Mouse (Mus musculus) ES-Bruce4 (cell line): ENCODE results near the gene Ptpn13. TPM values are rescaled to one million over a fixed set of nuclear protein-coding genes. Genes with fewer than 3 reads are reported as not detected.

Experiments used
- H3K27ac ChIP-seq: 2 replicates; pipeline ENCODE4 v1.5.1; 2012; ENCODE audit warnings: low read length, inconsistent platforms; ENCODE audit not compliant: insufficient read depth
- H3K27me3 ChIP-seq: 2 replicates; pipeline ENCODE4 v1.6.1; 2012; ENCODE audit warnings: mild to moderate bottlenecking, low read length, inconsistent platforms; ENCODE audit not compliant: control insufficient read depth, poor library complexity, insufficient read depth, severe bottlenecking
- H3K36me3 ChIP-seq: 2 replicates; pipeline ENCODE4 v1.6.1; 2012; ENCODE audit warnings: inconsistent platforms, mild to moderate bottlenecking, low read length, moderate library complexity; ENCODE audit not compliant: control insufficient read depth, poor library complexity, insufficient read depth, severe bottlenecking
- H3K4me1 ChIP-seq: one replicate; pipeline ENCODE4 v1.8.1; 2011; ENCODE audit warnings: low read length; ENCODE audit not compliant: control insufficient read depth, insufficient read depth
- H3K4me3 ChIP-seq: 2 replicates; pipeline ENCODE4 v1.5.1; 2011; ENCODE audit warnings: low read depth, mild to moderate bottlenecking, low read length
- H3K9ac ChIP-seq: 2 replicates; pipeline ENCODE4 v1.6.1; 2012; ENCODE audit warnings: low read depth, mild to moderate bottlenecking, inconsistent platforms; ENCODE audit not compliant: poor library complexity, severe bottlenecking
- H3K9me3 ChIP-seq: replicated peaks from 2 replicates; pipeline ENCODE4 v1.6.1; 2012; ENCODE audit warnings: mild to moderate bottlenecking, low read length, inconsistent platforms; ENCODE audit not compliant: control insufficient read depth, poor library complexity, insufficient read depth, severe bottlenecking
- CTCF ChIP-seq: IDR thresholded peaks from one replicate; pipeline ENCODE4 v1.8.1; 2011; ENCODE audit warnings: low read depth, low read length
- EP300 ChIP-seq: IDR thresholded peaks from 2 replicates; pipeline ENCODE4 v1.6.1; 2011; ENCODE audit warnings: low read depth, low read length; ENCODE audit not compliant: insufficient read depth
- POLR2A ChIP-seq: IDR thresholded peaks from one replicate; pipeline ENCODE4 v1.8.1; 2011; ENCODE audit warnings: low read length; ENCODE audit not compliant: insufficient read depth
- polyA plus RNA-seq: library from polyadenylated mRNA; stranded (reverse); fragments of >200 nt; gene quantifications from 2 replicates; pipeline ENCODE4 v1.2.4, GENCODE M21; 2011; ENCODE audit warnings: low read depth; ENCODE audit not compliant: missing spikeins, insufficient read depth, insufficient read length

Ptpn13 gene
- polyA plus RNA-seq, 1 experiment = 26.5 TPM

- Histone ChIP-seq H3K4me1 (no peaks in the 10 kb centered on the region), H3K4me3 (no peak within 1 kb of the TSS), H3K9me3 (no peaks in the 10 kb centered on the region), H3K27ac (no peak within 1 kb of the TSS), H3K36me3 (no peaks in the 10 kb centered on the region), H3K9ac (no peak within 1 kb of the TSS), H3K27me3 (no peaks in the 10 kb centered on the region)
- TF ChIP-seq EP300 = no peak
Measured at GRCm38 (mm10) chr5:103629111-103629764, 204.2 kb downstream of the Ptpn13 start, which contains the start of gene Slc10a6. TSS of gene Slc10a6 (minus strand) at chr5:103629403.

- Histone ChIP-seq H3K9me3 (no peaks in the 10 kb centered on the region), H3K4me1 (no peaks in the 10 kb centered on the region), H3K4me3 (no peak overlapping the region), H3K27me3 (no peaks in the 10 kb centered on the region), H3K36me3 (no peaks in the 10 kb centered on the region), H3K9ac (no peak overlapping the region), H3K27ac (no peak overlapping the region)
- TF ChIP-seq CTCF (no peak), EP300 (no peak), POLR2A (no peak)
Measured at GRCm38 (mm10) chr5:103629854-103630580, 205.0 kb downstream of the Ptpn13 start.

GRCm38 (mm10) chr5:103637162-103637561, 212.2 kb downstream of the Ptpn13 start:
- Histone ChIP-seq H3K9me3 (no peaks in the 10 kb centered on the region), H3K4me1 (no peaks in the 10 kb centered on the region), H3K9ac (no peak overlapping the region), H3K36me3 (no peaks in the 10 kb centered on the region), H3K27me3 (no peaks in the 10 kb centered on the region), H3K27ac (no peak overlapping the region), H3K4me3 (no peak overlapping the region)
- TF ChIP-seq CTCF (no peak), EP300 (no peak), POLR2A (no peak)

GRCm38 (mm10) chr5:103644167-103644566, 219.2 kb downstream of the Ptpn13 start:
- Histone ChIP-seq H3K4me3 (no peak overlapping the region), H3K9me3 (no peaks in the 10 kb centered on the region), H3K27me3 (no peaks in the 10 kb centered on the region), H3K9ac (no peak overlapping the region), H3K4me1 (no peaks in the 10 kb centered on the region), H3K27ac (no peak overlapping the region), H3K36me3 (no peaks in the 10 kb centered on the region)
- TF ChIP-seq CTCF (no peak), POLR2A (no peak), EP300 (no peak)

- no peak overlapping the region for H3K27ac ChIP-seq
- no peaks in the 10 kb centered on the region for H3K36me3 ChIP-seq
- TF ChIP-seq CTCF = no peak
- no peak for TF ChIP-seq EP300
- TF ChIP-seq POLR2A = no peak
- H3K27me3 ChIP-seq = no peaks in the 10 kb centered on the region
- no peaks in the 10 kb centered on the region for H3K9me3 ChIP-seq
- H3K4me1 ChIP-seq = no peaks in the 10 kb centered on the region
- no peak overlapping the region for H3K9ac ChIP-seq
- no peak overlapping the region for H3K4me3 ChIP-seq
Measured at GRCm38 (mm10) chr5:103647320-103647719, 222.3 kb downstream of the Ptpn13 start.

Other genes with a start within 250 kb of the Ptpn13 start
- gene Mapk10, start 213.9 kb upstream of the Ptpn13 start, polyA plus RNA-seq = not detected in 2 replicates
- gene Slc10a6, start 204.2 kb downstream of the Ptpn13 start, polyA plus RNA-seq = not detected in 2 replicates
- 0.46 TPM in 1 of 2 replicates, not detected in the other for gene 1700016H13Rik, start 230.8 kb downstream of the Ptpn13 start, polyA plus RNA-seq